Mouse (Mus musculus) NIH3T3 (cell line): ENCODE measurements at regions not wholly inside any gene's neighbourhood (a gene's known extent, or its start where the extent isn't known, plus 50 kb on each side); places are given as distances from the start of the nearest gene placed in this dataset.
A peak's percentile ranks its signal among the peaks of the same experiment; 100 is the strongest.

Experiments
- DNase-seq: peaks from one replicate; pipeline ENCODE4 v3.0.0-alpha.2; 2012; ENCODE audit warnings: low read depth

GRCm38 (mm10) chr1:163650577-163651180 is 74.4 kb downstream of the Mettl11b start:
- DNase-seq = no peak

DNA sequence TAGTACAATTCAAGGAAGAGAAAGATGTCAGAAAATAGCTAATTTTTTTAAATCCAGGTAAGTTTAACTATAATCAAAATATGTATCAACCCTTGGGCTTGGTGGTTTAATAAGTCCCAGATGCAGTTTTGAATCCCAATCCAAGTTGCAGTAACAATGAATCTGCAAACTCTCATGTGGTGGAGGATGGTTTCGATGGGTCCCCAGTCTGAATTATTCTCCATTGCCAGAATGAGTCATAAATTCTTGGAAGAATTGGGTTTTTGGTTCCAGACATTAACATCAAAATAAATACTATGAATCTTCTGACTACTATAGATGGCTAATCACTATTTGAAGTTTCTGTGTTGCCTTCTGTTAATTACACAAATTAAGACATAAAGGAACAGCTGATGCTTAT is 82.9 kb downstream of the Mettl11b start:
- DNase-seq = peak; percentile 57

- no peak for DNase-seq
These were observed 84.4 kb downstream of the Mettl11b start for GRCm38 (mm10) chr1:163640527-163641228.

DNA sequence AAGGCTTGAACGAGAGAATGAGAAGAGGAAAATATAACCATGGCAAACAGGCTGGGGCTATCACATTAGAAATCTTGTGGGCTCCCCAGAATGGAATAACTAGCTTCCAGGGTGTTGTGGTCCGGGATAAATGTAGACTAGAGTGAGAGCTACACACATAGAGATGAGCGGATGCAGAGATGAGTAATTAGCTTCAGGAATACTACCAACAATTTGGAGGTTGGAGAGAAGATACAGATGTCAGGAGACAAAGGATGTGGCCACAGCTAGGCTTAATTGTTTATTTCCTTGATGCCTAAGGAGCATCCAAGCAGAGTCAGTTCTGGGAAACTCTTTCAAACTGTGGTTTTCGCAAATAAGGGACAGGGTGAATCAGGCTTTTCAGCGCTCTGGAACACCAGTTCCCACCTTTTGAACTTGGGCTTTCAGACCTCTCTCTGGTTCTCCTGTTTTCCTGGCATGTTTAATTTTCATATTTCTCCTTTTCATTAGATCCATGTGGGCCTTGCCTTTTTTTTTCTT is 94.7 kb downstream of the Mettl11b start:
- no peak for DNase-seq

DNA sequence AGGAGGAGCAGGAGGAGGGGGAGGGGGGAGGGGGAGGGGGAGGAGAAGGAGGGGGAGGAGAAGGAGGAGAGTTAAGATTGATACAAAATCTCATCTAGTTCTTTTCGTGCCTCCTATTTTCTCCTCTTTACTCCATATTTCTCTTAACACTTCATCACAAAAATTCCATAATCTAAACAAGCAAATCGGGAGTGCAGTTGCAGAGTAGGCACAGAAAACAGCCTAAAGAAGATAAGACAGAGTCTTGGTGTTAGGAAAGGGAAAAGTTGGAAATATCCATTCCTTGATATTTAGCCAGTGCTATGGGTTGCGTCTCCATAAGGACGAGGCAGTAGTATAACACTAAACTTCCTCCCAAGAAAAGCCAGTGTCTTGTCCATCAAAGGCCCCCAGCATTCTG is 100.1 kb downstream of the Mettl11b start:
- DNase-seq = no peak

DNA sequence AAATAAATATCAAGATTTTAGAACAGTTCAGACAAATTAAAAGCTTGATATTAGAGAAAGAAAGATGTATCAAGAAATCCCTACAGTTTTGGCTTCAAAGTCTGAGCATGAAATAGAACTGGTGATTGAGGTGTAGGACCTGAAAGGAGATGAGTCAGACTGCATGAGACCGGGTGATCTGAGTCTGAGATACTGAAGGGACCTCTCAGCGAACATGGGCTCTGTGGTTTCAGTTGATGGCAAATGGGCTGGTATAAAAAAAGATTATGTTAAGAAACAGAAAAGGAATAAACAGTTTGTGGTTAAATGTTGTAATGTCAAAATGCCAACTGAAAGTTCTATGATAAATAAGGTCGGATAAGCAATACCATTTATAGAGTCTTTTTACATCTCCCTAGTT is 103.7 kb downstream of the Mettl11b start:
- no peak for DNase-seq

DNA sequence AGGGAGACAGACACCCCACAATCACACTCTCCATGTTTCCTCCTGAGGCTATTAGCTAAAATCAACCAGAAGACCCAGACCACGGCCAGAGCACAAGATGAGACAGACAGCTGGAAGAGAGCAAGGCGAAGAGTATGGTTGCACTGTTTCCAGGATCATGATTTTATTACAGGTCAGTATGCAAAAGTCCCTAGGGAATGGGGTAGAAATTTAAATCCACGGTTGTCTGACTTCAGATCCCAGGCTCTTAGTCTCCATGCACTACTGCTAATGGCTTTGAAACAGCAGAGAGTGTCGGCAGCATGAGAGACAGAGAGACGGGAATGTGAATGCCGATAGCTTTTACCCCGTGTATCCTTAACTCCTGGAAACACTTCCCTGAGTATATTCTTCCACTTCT is 105.2 kb downstream of the Mettl11b start:
- DNase-seq = no peak

- peak; percentile 10 for DNase-seq
These were observed 106.9 kb downstream of the Mettl11b start for GRCm38 (mm10) chr1:163618132-163618531.

- DNase-seq = peak; percentile 62
These were observed 108.4 kb downstream of the Mettl11b start for GRCm38 (mm10) chr1:163616596-163616995.

DNA sequence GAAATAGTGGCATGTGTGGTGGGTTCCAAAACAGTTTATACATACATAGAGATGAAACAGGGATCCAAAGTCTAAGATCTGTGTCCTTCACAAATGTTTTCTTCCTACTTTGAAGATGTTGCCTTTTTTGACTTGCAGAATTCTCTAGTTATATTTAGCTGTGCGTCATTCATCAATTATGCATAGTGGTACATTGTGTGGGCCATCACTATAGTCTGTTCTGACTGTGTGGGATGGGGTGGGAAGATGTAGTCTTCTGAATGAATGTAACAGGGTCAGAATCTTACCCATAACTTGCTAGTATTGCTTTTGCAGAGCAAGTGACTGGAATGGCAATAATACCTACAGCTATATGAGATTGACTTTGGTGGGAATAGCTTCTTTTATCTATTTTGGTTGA is 116.6 kb downstream of the Mettl11b start:
- DNase-seq = no peak

GRCm38 (mm10) chr1:163607701-163608100 is 117.3 kb downstream of the Mettl11b start:
- DNase-seq = peak; percentile 77

DNA sequence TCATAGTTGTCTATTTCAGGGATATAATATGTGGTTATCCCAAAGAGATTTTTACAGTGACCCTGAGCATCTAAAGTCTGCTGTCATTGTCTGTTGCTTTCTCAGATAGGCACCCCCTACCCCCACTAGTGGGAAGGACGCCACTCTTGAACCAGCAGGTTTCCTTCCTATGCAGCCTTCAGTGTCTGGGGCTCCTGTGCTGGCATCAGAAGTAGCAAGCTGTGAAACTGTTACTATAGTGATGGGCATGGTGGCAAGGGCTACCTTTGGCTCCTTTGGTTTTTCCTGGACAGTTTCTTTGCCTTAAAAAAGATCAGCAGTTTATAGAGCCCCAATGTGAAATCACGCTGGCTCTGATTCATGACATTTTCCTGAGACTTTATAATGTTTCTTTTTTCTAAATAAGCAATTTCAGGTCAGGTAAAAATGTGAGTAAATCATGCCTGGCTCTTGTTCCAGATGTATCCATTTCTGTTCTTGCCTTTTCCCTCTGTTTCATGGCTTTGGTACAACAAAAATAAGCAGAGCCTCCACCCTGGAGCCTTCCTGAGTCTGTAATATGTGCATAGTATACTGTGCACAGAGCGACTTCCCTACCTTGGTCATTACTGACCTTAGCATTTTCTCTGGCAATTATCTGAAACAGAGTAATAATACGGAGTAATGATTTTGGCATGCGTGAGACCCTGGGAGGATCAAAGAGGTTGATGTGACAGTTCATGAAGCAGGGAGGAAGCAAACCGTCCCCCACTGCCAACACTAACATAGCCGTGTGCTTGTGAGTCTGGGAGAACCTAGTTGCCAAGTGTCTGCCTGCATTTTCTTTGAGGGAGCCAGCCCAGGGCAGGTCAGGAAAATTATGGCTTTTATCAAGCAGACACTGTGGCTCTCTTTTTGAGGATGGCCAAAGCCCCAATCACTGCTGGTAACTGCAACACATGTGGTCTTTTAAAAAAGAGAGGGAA is 124.8 kb downstream of the Mettl11b start:
- DNase-seq = peak; percentile 68

DNA sequence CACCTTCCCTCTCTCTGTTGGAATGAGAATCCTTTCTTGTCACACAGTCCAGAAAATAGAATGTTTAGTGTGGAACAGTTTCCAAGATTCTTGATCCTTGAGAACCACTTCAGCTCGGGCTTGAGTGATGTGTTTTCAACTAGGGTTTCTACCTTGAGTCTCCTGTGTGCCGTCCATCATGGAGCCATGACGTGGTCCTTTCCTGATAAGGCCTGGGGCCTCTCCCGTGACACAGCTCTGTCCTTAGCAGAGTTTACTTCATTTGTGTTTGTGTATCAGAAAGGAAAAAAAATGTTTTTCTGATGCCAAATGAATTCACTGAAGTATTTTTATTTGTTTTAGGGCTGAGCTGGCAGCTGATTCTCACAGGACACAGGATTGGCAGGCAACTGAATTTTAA is 148.6 kb downstream of the Mettl11b start:
- DNase-seq = peak; percentile 69

DNA sequence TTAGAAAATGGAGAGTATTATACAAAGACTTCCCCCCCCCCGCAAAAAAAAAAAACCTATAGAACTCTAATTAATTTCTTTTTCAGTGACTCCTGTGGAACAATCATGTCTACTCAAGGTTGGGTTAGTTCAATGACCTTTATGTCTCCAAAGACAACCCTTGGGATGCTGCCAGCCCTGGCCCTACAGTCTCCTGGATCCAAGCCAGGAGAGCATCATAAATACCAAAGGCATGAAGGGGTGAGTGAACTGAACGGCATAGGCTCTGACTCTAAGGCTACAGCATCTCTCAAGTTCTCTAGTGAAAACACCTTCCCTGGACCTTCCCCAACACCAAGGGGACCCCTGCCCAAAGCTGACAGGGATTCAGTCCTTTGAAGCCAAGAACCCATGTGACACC is 149.4 kb downstream of the Mettl11b start:
- peak; percentile 57 for DNase-seq

- DNase-seq = peak; percentile 74
These were observed 150.4 kb downstream of the Mettl11b start for GRCm38 (mm10) chr1:163574409-163575161.

GRCm38 (mm10) chr1:163573533-163573932 is 151.5 kb downstream of the Mettl11b start:
- DNase-seq = no peak

DNA sequence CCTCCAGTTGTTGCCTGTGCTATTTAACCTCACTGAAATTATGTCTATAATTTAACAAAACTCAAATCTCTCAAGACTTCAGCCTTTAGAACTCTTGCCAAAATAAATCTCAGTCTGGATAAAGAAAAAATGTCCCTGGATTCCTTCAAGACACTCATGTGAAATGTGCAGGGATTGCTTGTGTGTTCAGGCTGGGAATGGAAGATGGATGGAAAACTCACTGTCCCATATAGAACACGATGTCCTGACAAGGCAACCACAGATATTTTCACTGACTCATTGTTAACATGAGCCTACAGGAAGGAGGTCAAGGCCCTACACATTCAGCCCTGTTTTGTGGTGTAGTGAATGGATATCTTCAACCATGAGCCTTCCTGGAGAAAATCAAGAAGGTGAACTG is 160.3 kb upstream of the Gorab start:
- peak; percentile 58 for DNase-seq

DNA sequence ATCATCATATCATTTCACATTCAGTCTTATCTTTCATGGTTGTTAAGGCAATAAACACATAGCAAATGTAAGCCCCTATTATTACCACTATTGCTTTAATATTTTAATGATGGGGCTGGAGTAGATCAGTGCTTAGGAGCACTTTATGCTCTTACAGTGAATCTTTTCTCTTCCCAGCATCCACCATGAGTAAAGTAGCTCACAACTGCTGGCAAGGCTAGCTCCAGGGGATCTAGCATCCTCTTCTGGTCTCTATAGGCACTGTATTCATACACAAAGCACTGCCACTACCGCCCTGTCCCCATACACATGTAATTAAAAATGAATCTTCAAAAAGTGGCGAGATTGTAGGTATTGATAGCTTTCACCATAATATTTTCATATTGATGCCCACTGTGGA is 159.6 kb upstream of the Gorab start:
- DNase-seq = no peak

GRCm38 (mm10) chr1:163562166-163562733 is 158.8 kb upstream of the Gorab start:
- DNase-seq = peak; percentile 63

DNA sequence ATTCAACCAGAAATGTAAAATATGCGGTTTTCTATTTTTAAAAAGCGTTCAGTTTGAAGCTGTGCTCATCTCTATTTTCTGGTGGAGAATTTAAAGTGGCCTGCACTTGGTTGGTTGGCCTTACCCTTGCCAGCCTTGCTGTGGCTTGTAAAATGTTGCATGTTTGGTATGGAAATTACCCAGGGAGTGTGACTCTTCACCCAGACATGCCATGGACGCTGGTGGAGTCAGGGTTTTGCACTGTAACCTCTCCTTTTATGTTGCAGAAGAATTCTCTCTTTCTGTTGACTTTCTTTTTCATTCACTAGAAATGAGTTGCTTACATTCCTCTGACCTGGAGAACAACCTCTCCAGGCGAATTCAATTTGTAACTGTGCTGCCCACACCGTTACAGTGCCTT is 157.5 kb upstream of the Gorab start:
- peak; percentile 57 for DNase-seq

- DNase-seq = no peak
These were observed 156.9 kb upstream of the Gorab start for GRCm38 (mm10) chr1:163560276-163560943.
